Mouse (Mus musculus) layer of hippocampus, postnatal 14 days (tissue): ENCODE data around the gene Capn1. TPM values are rescaled to one million over a fixed set of nuclear protein-coding genes. Genes with fewer than 3 reads are reported as not detected.

ENCODE experiments used
- DNase-seq, 2 experiments: peaks; one replicate each; pipeline ENCODE4 v3.0.0; 2021 to 2022; ENCODE audit warnings: low spot score in 2 of 2, mixed read lengths in 1 of 2
- total RNA-seq, 2 experiments: library from RNA; stranded (reverse); gene quantifications; 2 replicates each; pipeline ENCODE4 v1.2.3; 2021

Gene Capn1
- total RNA-seq, 2 experiments from 2014 or later = 21.3 to 23.1 TPM

GRCm38 (mm10) chr19:6040002-6040401, 24.3 kb upstream of the Capn1 start:
- DNase-seq = no peak

- DNase-seq = no peak
Measured at GRCm38 (mm10) chr19:6038326-6038725, 22.6 kb upstream of the Capn1 start.

- no peak for DNase-seq
Measured at GRCm38 (mm10) chr19:6037695-6038094, 22.0 kb upstream of the Capn1 start.

- DNase-seq = no peak
Measured at GRCm38 (mm10) chr19:6035966-6036585, 20.4 kb upstream of the Capn1 start.

GRCm38 (mm10) chr19:6030520-6031280, 15.0 kb upstream of the Capn1 start:
- DNase-seq = no peak

GRCm38 (mm10) chr19:6029426-6029825, 13.7 kb upstream of the Capn1 start:
- DNase-seq = no peak

- no peak for DNase-seq
Measured at GRCm38 (mm10) chr19:6028991-6029390, 13.3 kb upstream of the Capn1 start.

- DNase-seq = no peak
Measured at GRCm38 (mm10) chr19:6023930-6024329, 8.2 kb upstream of the Capn1 start.

- DNase-seq = no peak
Measured at GRCm38 (mm10) chr19:6023059-6023458, 7.4 kb upstream of the Capn1 start.

GRCm38 (mm10) chr19:6020276-6020675, 4.6 kb upstream of the Capn1 start:
- DNase-seq = no peak

- peak; percentile 74 to 89 for DNase-seq
Measured at GRCm38 (mm10) chr19:6018142-6019089, 2.7 kb upstream of the Capn1 start.

GRCm38 (mm10) chr19:6016532-6016931, 835 bp upstream of the Capn1 start:
- no peak for DNase-seq

GRCm38 (mm10) chr19:6014991-6015510, 646 bp downstream of the Capn1 start:
- no peak for DNase-seq

GRCm38 (mm10) chr19:6013691-6014090, 2.0 kb downstream of the Capn1 start:
- no peak for DNase-seq

GRCm38 (mm10) chr19:6009137-6009536, 6.6 kb downstream of the Capn1 start:
- DNase-seq = no peak

GRCm38 (mm10) chr19:6007013-6007412, 8.7 kb downstream of the Capn1 start:
- DNase-seq = no peak

- no peak for DNase-seq
Measured at GRCm38 (mm10) chr19:6005541-6005940, 10.2 kb downstream of the Capn1 start.

- no peak for DNase-seq
Measured at GRCm38 (mm10) chr19:5999969-6000368, 15.7 kb downstream of the Capn1 start.

- no peak for DNase-seq
Measured at GRCm38 (mm10) chr19:5998180-5998579, 17.5 kb downstream of the Capn1 start.

- no peak for DNase-seq
Measured at GRCm38 (mm10) chr19:5994711-5995110, 21.0 kb downstream of the Capn1 start.

GRCm38 (mm10) chr19:5992012-5992411, 23.7 kb downstream of the Capn1 start:
- no peak for DNase-seq
